Mouse (Mus musculus): ENCODE measurements around the gene Rasal1. TPM values are rescaled to one million over a fixed set of nuclear protein-coding genes. Genes with fewer than 3 reads are reported as not detected.

The Rasal1 gene
- polyA plus RNA-seq, 1 experiment from 2014 or later: 2.7 TPM

GRCm38 (mm10) chr5:120670132-120670531, 21.5 kb downstream of the Rasal1 start:
- 89% methylated on average over 7 of the region's 7 CpGs for WGBS
- Histone ChIP-seq H3K4me1 (peaks cover 5% of the 10 kb centered on the region; the same call in 1 of the 2 replicates), H3K9ac (replicated peaks) (no peak overlapping the region), H3K9me3 (no peaks in the 10 kb centered on the region), H3K27me3 (no peaks in the 10 kb centered on the region), H3K4me3 (no peak overlapping the region), H3K4me2 (replicated peaks) (no peak overlapping the region), H3K27ac (replicated peaks) (no peak overlapping the region), H3K36me3 (no peaks in the 10 kb centered on the region)
- ATAC-seq (replicated peaks): no peak

GRCm38 (mm10) chr5:120671865-120672264, 23.3 kb downstream of the Rasal1 start:
- Histone ChIP-seq H3K4me1 (peaks cover 5% of the 10 kb centered on the region; the same call in 1 of the 2 replicates), H3K36me3 (no peaks in the 10 kb centered on the region), H3K27ac (replicated peaks) (no peak overlapping the region), H3K27me3 (no peaks in the 10 kb centered on the region), H3K9me3 (no peaks in the 10 kb centered on the region), H3K4me3 (no peak overlapping the region), H3K4me2 (replicated peaks) (no peak overlapping the region), H3K9ac (replicated peaks) (no peak overlapping the region)
- ATAC-seq (replicated peaks): no peak
- 83% methylated on average over 3 of the region's 3 CpGs for WGBS

- H3K4me2 ChIP-seq (replicated peaks): no peak overlapping the region
- no peak overlapping the region for H3K27ac ChIP-seq (replicated peaks)
- WGBS: 12% methylated on average over 12 of the region's 12 CpGs
- H3K36me3 ChIP-seq: no peaks in the 10 kb centered on the region
- no peaks in the 10 kb centered on the region for H3K27me3 ChIP-seq
- no peak overlapping the region for H3K9ac ChIP-seq (replicated peaks)
- no peak overlapping the region for H3K4me3 ChIP-seq
- 0 out of 2 replicates have a peak, but pooled peaks have one; percentile 29 for ATAC-seq (replicated peaks)
- no peaks in the 10 kb centered on the region for H3K9me3 ChIP-seq
- peaks cover 5% of the 10 kb centered on the region; the same call in 1 of the 2 replicates for H3K4me1 ChIP-seq
Measured at GRCm38 (mm10) chr5:120673626-120674025, 25.0 kb downstream of the Rasal1 start.

- ATAC-seq (replicated peaks): peak; percentile 17; the same call in 1 of the 2 replicates
Measured at GRCm38 (mm10) chr5:120674229-120675145, 25.9 kb downstream of the Rasal1 start.

GRCm38 (mm10) chr5:120677516-120677915, 28.9 kb downstream of the Rasal1 start:
- Histone ChIP-seq H3K4me1 (peaks cover 23% of the 10 kb centered on the region), H3K4me3 (no peak overlapping the region), H3K36me3 (peaks cover under 1% of the 10 kb centered on the region; the same call in 1 of the 2 replicates), H3K27ac (replicated peaks) (no peak overlapping the region), H3K9me3 (no peaks in the 10 kb centered on the region), H3K4me2 (replicated peaks) (no peak overlapping the region), H3K27me3 (no peaks in the 10 kb centered on the region), H3K9ac (replicated peaks) (no peak overlapping the region)
- WGBS: 34% methylated on average over 2 of the region's 2 CpGs
- ATAC-seq (replicated peaks): no peak

More at GRCm38 (mm10) chr5:120674229-120675145, 25.9 kb downstream of the Rasal1 start:
- WGBS: 22% methylated on average over 21 of the region's 21 CpGs
- Histone ChIP-seq H3K36me3 (no peaks in the 10 kb centered on the region), H3K27me3 (no peaks in the 10 kb centered on the region), H3K9me3 (no peaks in the 10 kb centered on the region), H3K9ac (replicated peaks) (no peak overlapping the region), H3K4me2 (replicated peaks) (no peak overlapping the region), H3K4me3 (no peak overlapping the region), H3K4me1 (peaks cover 8% of the 10 kb centered on the region), H3K27ac (replicated peaks) (no peak overlapping the region)

- H3K4me1 ChIP-seq: peaks cover 18% of the 10 kb centered on the region
- 0 out of 2 replicates have a peak overlapping the region, but pooled peaks have one; percentile 20 for H3K9ac ChIP-seq (replicated peaks)
- no peaks in the 10 kb centered on the region for H3K27me3 ChIP-seq
- no peaks in the 10 kb centered on the region for H3K9me3 ChIP-seq
- H3K27ac ChIP-seq (replicated peaks): peak overlapping the region; percentile 86
- H3K36me3 ChIP-seq: peaks cover 4% of the 10 kb centered on the region; the same call in 1 of the 2 replicates
- H3K4me3 ChIP-seq: peak overlapping the region; percentile 27
- 1% methylated on average over 24 of the region's 24 CpGs for WGBS
- peak; percentile 88 for ATAC-seq (replicated peaks)
- H3K4me2 ChIP-seq (replicated peaks): peak overlapping the region; percentile 40
Measured at GRCm38 (mm10) chr5:120679676-120680555, 31.3 kb downstream of the Rasal1 start.

GRCm38 (mm10) chr5:120680918-120681317, 32.3 kb downstream of the Rasal1 start:
- 0 out of 2 replicates have a peak, but pooled peaks have one; percentile 5 for ATAC-seq (replicated peaks)
- WGBS: 73% methylated on average over 18 of the region's 18 CpGs
- peaks cover 10% of the 10 kb centered on the region; the same call in 1 of the 2 replicates for H3K36me3 ChIP-seq
- H3K4me1 ChIP-seq: peaks cover 18% of the 10 kb centered on the region
- no peak overlapping the region for H3K4me3 ChIP-seq
- H3K4me2 ChIP-seq (replicated peaks): no peak overlapping the region
- no peaks in the 10 kb centered on the region for H3K27me3 ChIP-seq
- no peak overlapping the region for H3K9ac ChIP-seq (replicated peaks)
- peak overlapping the region; percentile 56; the same call in 1 of the 2 replicates for H3K27ac ChIP-seq (replicated peaks)
- H3K9me3 ChIP-seq: no peaks in the 10 kb centered on the region

GRCm38 (mm10) chr5:120682982-120683771, 34.6 kb downstream of the Rasal1 start:
- no peak overlapping the region for H3K4me2 ChIP-seq (replicated peaks)
- WGBS: 13% methylated on average over 24 of the region's 24 CpGs
- no peak overlapping the region for H3K27ac ChIP-seq (replicated peaks)
- no peak overlapping the region for H3K4me3 ChIP-seq
- H3K4me1 ChIP-seq: peaks cover 18% of the 10 kb centered on the region
- peaks cover 13% of the 10 kb centered on the region; the same call in 1 of the 2 replicates for H3K36me3 ChIP-seq
- no peak overlapping the region for H3K9ac ChIP-seq (replicated peaks)
- no peaks in the 10 kb centered on the region for H3K9me3 ChIP-seq
- no peaks in the 10 kb centered on the region for H3K27me3 ChIP-seq
- no peak for ATAC-seq (replicated peaks)

- no peak overlapping the region for H3K27ac ChIP-seq (replicated peaks)
- H3K4me3 ChIP-seq: no peak overlapping the region
- no peak overlapping the region for H3K9ac ChIP-seq (replicated peaks)
- no peak for ATAC-seq (replicated peaks)
- no peaks in the 10 kb centered on the region for H3K9me3 ChIP-seq
- H3K27me3 ChIP-seq: no peaks in the 10 kb centered on the region
- peaks cover 6% of the 10 kb centered on the region; the same call in 1 of the 2 replicates for H3K4me1 ChIP-seq
- peaks cover 13% of the 10 kb centered on the region; the same call in 1 of the 2 replicates for H3K36me3 ChIP-seq
- no peak overlapping the region for H3K4me2 ChIP-seq (replicated peaks)
- 86% methylated on average over 8 of the region's 8 CpGs for WGBS
Measured at GRCm38 (mm10) chr5:120685678-120686077, 37.1 kb downstream of the Rasal1 start.

GRCm38 (mm10) chr5:120686749-120687483, 38.3 kb downstream of the Rasal1 start:
- no peak overlapping the region for H3K4me2 ChIP-seq (replicated peaks)
- H3K27ac ChIP-seq (replicated peaks): no peak overlapping the region
- no peak for ATAC-seq (replicated peaks)
- no peak overlapping the region for H3K4me3 ChIP-seq
- H3K4me1 ChIP-seq: no peaks in the 10 kb centered on the region
- H3K9ac ChIP-seq (replicated peaks): no peak overlapping the region
- no peaks in the 10 kb centered on the region for H3K9me3 ChIP-seq
- 92% methylated on average over 6 of the region's 6 CpGs for WGBS
- H3K36me3 ChIP-seq: peaks cover 13% of the 10 kb centered on the region
- no peaks in the 10 kb centered on the region for H3K27me3 ChIP-seq

Data from forebrain, embryonic 15.5 days (tissue).